Mouse (Mus musculus): ENCODE results near the gene Rps25. TPM values are rescaled to one million over a fixed set of nuclear protein-coding genes. Genes with fewer than 3 reads are reported as not detected.
"Not testable (repeated sequence)": the region's sequence is repeated elsewhere in the genome, so short reads cannot be mapped to it uniquely, and the experiment has no call there.

Gene Rps25
- polyA plus RNA-seq, 1 experiment from 2014 or later: 2,838 TPM

DNA sequence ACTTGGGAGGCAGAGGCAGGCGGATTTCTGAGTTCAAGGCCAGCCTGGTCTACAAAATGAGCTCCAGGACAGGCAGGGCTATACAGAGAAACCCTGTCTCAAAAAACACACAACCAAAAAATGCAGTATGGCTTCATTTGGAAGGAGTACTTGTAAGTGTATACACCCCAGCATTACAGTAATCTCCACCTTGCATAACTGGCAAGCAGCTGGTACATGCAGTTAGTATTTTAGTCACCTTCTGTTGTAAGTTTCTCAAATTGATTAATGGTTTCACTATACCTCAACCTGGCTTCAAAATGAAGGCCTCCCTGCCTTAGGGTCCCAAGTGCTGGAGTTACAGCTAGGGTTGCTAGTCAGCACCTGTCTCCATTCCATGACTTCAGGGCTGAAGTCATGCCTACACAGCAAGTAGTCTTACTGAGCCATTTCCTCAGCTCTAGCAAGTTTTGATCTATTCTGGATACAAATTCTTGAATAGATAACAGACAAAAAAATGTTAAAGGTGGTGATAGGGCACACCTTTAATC lies 4.7 kb downstream of the Rps25 start:
- Histone ChIP-seq H3K27me3 (replicated peaks; ENCODE audit: control insufficient read depth, insufficient read depth, low read length) (no peaks in the 10 kb centered on the region), H3K36me3 (ENCODE audit: control insufficient read depth, insufficient read depth, low read length) (peaks cover 34% of the 10 kb centered on the region), H3K4me3 (ENCODE audit: low read depth, low read length) (no peak overlapping the region), H3K4me2 (no peak overlapping the region), H3K27ac (ENCODE audit: low read depth, low read length) (no peak overlapping the region), H3K9me3 (ENCODE audit: control insufficient read depth, low read length) (no peaks in the 10 kb centered on the region), H3K9ac (ENCODE audit: low read depth, low read length) (no peak overlapping the region), H3K4me1 (replicated peaks; ENCODE audit: control insufficient read depth, insufficient read depth, low read length) (peaks cover 2% of the 10 kb centered on the region)
- no peak for ATAC-seq (replicated peaks; ENCODE audit: low FRiP score)
- DNase-seq (ENCODE audit: low spot score): no peak
- WGBS: 90% methylated on average over 1 of the region's 1 CpGs

GRCm38 (mm10) chr9:44412306-44412705 lies 5.4 kb downstream of the Rps25 start:
- Histone ChIP-seq H3K9ac (ENCODE audit: low read depth, low read length) (no peak overlapping the region), H3K27ac (ENCODE audit: low read depth, low read length) (peak overlapping the region; percentile 62), H3K4me1 (replicated peaks; ENCODE audit: control insufficient read depth, insufficient read depth, low read length) (peaks cover 2% of the 10 kb centered on the region), H3K9me3 (ENCODE audit: control insufficient read depth, low read length) (no peaks in the 10 kb centered on the region), H3K4me2 (no peak overlapping the region), H3K4me3 (ENCODE audit: low read depth, low read length) (no peak overlapping the region), H3K27me3 (replicated peaks; ENCODE audit: control insufficient read depth, insufficient read depth, low read length) (no peaks in the 10 kb centered on the region), H3K36me3 (ENCODE audit: control insufficient read depth, insufficient read depth, low read length) (peaks cover 34% of the 10 kb centered on the region)
- DNase-seq (ENCODE audit: low spot score): no peak
- peak; percentile 17; the same call in 1 of the 2 replicates for ATAC-seq (replicated peaks; ENCODE audit: low FRiP score)
- 43% methylated on average over 4 of the region's 4 CpGs for WGBS

DNA sequence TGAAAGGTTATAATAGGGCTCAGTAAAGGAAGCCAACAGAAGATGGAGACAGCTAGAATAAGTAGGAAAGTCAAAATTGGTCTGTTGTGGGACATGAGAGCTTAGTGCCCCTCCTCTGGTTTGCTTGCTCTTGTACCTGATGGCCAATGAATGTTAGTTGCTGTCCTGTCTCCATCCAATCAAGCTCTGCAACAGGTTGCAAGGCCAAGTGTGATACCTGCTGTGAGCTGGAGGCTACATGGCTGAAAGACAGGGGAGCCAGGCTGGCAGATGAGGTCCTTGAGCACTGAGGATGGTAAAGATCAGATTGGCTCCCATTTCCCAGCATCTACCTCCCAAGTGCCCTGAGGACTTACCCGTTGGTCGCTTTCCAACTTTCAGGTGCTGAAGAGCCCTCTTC lies 5.8 kb downstream of the Rps25 start:
- peak overlapping the region; percentile 62 for H3K27ac ChIP-seq (ENCODE audit: low read depth, low read length)
- 72% methylated on average over 2 of the region's 2 CpGs for WGBS
- H3K4me1 ChIP-seq (replicated peaks; ENCODE audit: control insufficient read depth, insufficient read depth, low read length): peaks cover 2% of the 10 kb centered on the region
- ATAC-seq (replicated peaks; ENCODE audit: low FRiP score): 0 out of 2 replicates have a peak, but pooled peaks have one; percentile 8
- no peak overlapping the region for H3K4me2 ChIP-seq
- DNase-seq (ENCODE audit: low spot score): no peak
- H3K36me3 ChIP-seq (ENCODE audit: control insufficient read depth, insufficient read depth, low read length): peaks cover 34% of the 10 kb centered on the region
- H3K9ac ChIP-seq (ENCODE audit: low read depth, low read length): no peak overlapping the region
- H3K27me3 ChIP-seq (replicated peaks; ENCODE audit: control insufficient read depth, insufficient read depth, low read length): no peaks in the 10 kb centered on the region
- no peaks in the 10 kb centered on the region for H3K9me3 ChIP-seq (ENCODE audit: control insufficient read depth, low read length)
- no peak overlapping the region for H3K4me3 ChIP-seq (ENCODE audit: low read depth, low read length)

DNA sequence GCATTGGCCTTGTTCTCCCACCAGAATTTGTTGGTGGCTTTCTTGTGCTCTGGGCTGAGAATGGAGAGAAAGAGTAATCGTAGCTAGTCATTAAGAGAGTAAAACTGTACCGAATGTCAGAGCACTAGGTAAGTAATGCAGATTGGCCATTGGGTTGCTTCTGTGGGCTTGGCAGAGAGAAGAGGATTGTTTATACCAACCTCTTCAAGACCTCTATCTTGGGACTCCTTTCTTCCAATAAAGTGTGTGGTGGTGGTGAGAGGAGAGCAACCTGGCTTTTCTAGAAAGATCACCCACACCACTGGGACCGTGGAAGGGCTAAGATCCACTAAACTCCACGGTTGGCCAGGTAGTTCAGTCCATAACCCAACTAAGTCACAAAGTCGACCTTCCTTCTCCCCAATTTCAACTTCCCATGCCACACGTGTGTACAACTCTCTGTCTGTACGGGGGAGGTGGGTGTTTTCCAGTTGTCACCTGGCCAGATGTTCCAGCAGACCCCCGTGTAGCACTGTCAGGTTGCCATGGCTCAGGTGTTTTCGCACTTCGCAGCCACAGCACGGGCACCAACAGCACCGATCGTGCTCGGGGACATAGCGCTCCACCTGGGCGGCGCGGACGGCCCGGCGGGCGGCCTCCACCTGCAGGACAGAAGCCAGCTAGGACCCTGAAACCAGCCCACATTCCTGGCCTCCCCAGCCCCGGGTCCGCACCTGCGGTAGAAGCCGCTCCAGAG lies 10.4 kb downstream of the Rps25 start:
- Histone ChIP-seq H3K9ac (ENCODE audit: low read depth, low read length) (peak overlapping the region; percentile 95), H3K4me3 (ENCODE audit: low read depth, low read length) (peak overlapping the region; percentile 96), H3K36me3 (ENCODE audit: control insufficient read depth, insufficient read depth, low read length) (peaks cover 12% of the 10 kb centered on the region), H3K4me1 (replicated peaks; ENCODE audit: control insufficient read depth, insufficient read depth, low read length) (peaks cover 2% of the 10 kb centered on the region; the same call in 1 of the 2 replicates), H3K9me3 (ENCODE audit: control insufficient read depth, low read length) (no peaks in the 10 kb centered on the region), H3K27me3 (replicated peaks; ENCODE audit: control insufficient read depth, insufficient read depth, low read length) (no peaks in the 10 kb centered on the region), H3K4me2 (peak overlapping the region; percentile 87), H3K27ac (ENCODE audit: low read depth, low read length) (peak overlapping the region; percentile 63)
- 6% methylated on average over 26 of the region's 26 CpGs for WGBS
- DNase-seq (ENCODE audit: low spot score) (no peak), ATAC-seq (replicated peaks; ENCODE audit: low FRiP score) (peak; percentile 69)

DNA sequence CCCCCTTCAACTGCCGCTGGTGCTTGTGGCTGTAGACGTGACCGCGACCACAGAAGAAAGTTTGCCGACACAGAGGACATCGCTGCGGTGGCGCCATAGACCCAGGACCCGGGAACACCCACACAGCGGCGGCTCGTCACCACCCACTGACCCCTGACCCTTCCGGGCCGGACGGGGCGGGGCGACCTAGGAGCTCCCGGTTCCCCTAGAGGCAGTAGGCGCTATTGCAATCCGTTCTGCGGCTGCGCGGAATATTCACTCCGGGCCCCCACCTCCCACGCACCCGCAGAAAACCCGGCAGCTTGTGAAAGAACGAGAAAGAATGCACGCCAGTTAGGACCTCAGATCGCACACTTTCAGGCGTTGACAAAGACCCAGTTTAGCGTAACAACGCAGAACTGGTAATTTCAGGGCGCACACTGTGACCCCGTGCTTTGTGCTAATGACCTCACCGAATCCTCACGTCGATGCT lies 11.0 kb downstream of the Rps25 start:
- Histone ChIP-seq H3K36me3 (ENCODE audit: control insufficient read depth, insufficient read depth, low read length) (peaks cover 10% of the 10 kb centered on the region), H3K27ac (ENCODE audit: low read depth, low read length) (peak overlapping the region; percentile 68), H3K27me3 (replicated peaks; ENCODE audit: control insufficient read depth, insufficient read depth, low read length) (no peaks in the 10 kb centered on the region), H3K9ac (ENCODE audit: low read depth, low read length) (peak overlapping the region; percentile 95), H3K9me3 (ENCODE audit: control insufficient read depth, low read length) (no peaks in the 10 kb centered on the region), H3K4me1 (replicated peaks; ENCODE audit: control insufficient read depth, insufficient read depth, low read length) (peaks cover 2% of the 10 kb centered on the region; the same call in 1 of the 2 replicates), H3K4me2 (peak overlapping the region; percentile 87), H3K4me3 (ENCODE audit: low read depth, low read length) (peak overlapping the region; percentile 96)
- WGBS: under 1% methylated on average over 38 of the region's 38 CpGs
- ATAC-seq (replicated peaks; ENCODE audit: low FRiP score) (peak; percentile 94), DNase-seq (ENCODE audit: low spot score) (peak; percentile 93)

GRCm38 (mm10) chr9:44418519-44419385 lies 11.8 kb downstream of the Rps25 start, which contains the start of gene Ccdc84:
Gene Ccdc84, minus strand, starts transcription at chr9:44418569.
- Histone ChIP-seq H3K4me3 (ENCODE audit: low read depth, low read length) (peak within 1 kb of the TSS; percentile 96), H3K4me1 (replicated peaks; ENCODE audit: control insufficient read depth, insufficient read depth, low read length) (peaks cover 2% of the 10 kb centered on the region; the same call in 1 of the 2 replicates), H3K36me3 (ENCODE audit: control insufficient read depth, insufficient read depth, low read length) (peaks cover 6% of the 10 kb centered on the region), H3K27ac (ENCODE audit: low read depth, low read length) (peak within 1 kb of the TSS; percentile 68), H3K9ac (ENCODE audit: low read depth, low read length) (peak within 1 kb of the TSS; percentile 95), H3K27me3 (replicated peaks; ENCODE audit: control insufficient read depth, insufficient read depth, low read length) (no peaks in the 10 kb centered on the region), H3K9me3 (ENCODE audit: control insufficient read depth, low read length) (no peaks in the 10 kb centered on the region), H3K4me2 (peak within 1 kb of the TSS; percentile 87)
- 79% methylated on average over 14 of the region's 14 CpGs for WGBS
- no peak for ATAC-seq (replicated peaks; ENCODE audit: low FRiP score)
- no peak for DNase-seq (ENCODE audit: low spot score)

DNA sequence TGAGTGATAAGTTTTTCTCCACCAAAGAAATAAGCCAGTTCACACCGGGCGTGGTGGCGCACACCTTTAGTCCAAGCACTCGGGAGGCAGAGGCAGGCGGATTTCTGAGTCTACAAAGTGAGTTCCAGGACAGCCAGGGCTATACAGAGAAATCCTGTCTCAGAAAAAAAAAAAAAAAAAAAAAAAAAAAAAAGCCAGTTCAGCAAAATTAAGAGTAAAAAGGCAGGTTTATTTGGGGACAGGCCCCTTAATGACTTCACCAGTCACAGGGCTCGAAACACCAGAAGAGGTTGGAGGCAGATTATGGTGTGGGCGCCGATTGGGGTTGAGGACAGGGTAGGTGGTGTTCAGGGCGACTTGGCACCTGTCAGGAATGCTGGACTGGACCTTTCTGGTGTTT lies 12.8 kb downstream of the Rps25 start:
- not testable (repeated sequence) for ATAC-seq (replicated peaks; ENCODE audit: low FRiP score); DNase-seq (ENCODE audit: low spot score); H3K9me3 ChIP-seq (ENCODE audit: control insufficient read depth, low read length); H3K4me2 ChIP-seq; H3K27ac ChIP-seq (ENCODE audit: low read depth, low read length); H3K36me3 ChIP-seq (ENCODE audit: control insufficient read depth, insufficient read depth, low read length); H3K4me1 ChIP-seq (replicated peaks; ENCODE audit: control insufficient read depth, insufficient read depth, low read length); H3K27me3 ChIP-seq (replicated peaks; ENCODE audit: control insufficient read depth, insufficient read depth, low read length); H3K9ac ChIP-seq (ENCODE audit: low read depth, low read length); H3K4me3 ChIP-seq (ENCODE audit: low read depth, low read length)
- 92% methylated on average over 9 of the region's 9 CpGs for WGBS

- ATAC-seq (replicated peaks; ENCODE audit: low FRiP score) (no peak), DNase-seq (ENCODE audit: low spot score) (no peak)
- peaks cover 2% of the 10 kb centered on the region; the same call in 1 of the 2 replicates for H3K4me1 ChIP-seq (replicated peaks; ENCODE audit: control insufficient read depth, insufficient read depth, low read length)
- H3K4me2 ChIP-seq: no peak overlapping the region
- no peak overlapping the region for H3K4me3 ChIP-seq (ENCODE audit: low read depth, low read length)
- no peaks in the 10 kb centered on the region for H3K9me3 ChIP-seq (ENCODE audit: control insufficient read depth, low read length)
- WGBS: 69% methylated on average over 5 of the region's 5 CpGs
- H3K27ac ChIP-seq (ENCODE audit: low read depth, low read length): no peak overlapping the region
- no peaks in the 10 kb centered on the region for H3K27me3 ChIP-seq (replicated peaks; ENCODE audit: control insufficient read depth, insufficient read depth, low read length)
- no peak overlapping the region for H3K9ac ChIP-seq (ENCODE audit: low read depth, low read length)
- H3K36me3 ChIP-seq (ENCODE audit: control insufficient read depth, insufficient read depth, low read length): peaks cover 2% of the 10 kb centered on the region; the same call in 1 of the 2 replicates
Measured at GRCm38 (mm10) chr9:44420280-44420898, 13.4 kb downstream of the Rps25 start.
